Mouse (Mus musculus) embryonic fibroblast, embryonic 13.5 days (primary cell): Measurements from ENCODE around the gene Llgl2.

Source experiments
- CTCF ChIP-seq: IDR thresholded peaks from 2 replicates; pipeline ENCODE4 v1.5.1; 2011; ENCODE audit warnings: mild to moderate bottlenecking, control low read depth, low read length, moderate library complexity, borderline replicate concordance; ENCODE audit not compliant: insufficient read depth
- POLR2A ChIP-seq: IDR thresholded peaks from 2 replicates; pipeline ENCODE4 v1.6.1; 2011; ENCODE audit warnings: low read depth, mild to moderate bottlenecking, control low read depth, low read length, moderate library complexity

- no peak for TF ChIP-seq CTCF
- no peak for TF ChIP-seq POLR2A
These were observed 9.2 kb downstream of the Llgl2 start for GRCm38 (mm10) chr11:115833021-115833513.
